Mouse (Mus musculus) forebrain, embryonic 15.5 days (tissue): ENCODE measurements around the gene Trpm3. TPM values are rescaled to one million over a fixed set of nuclear protein-coding genes. Genes with fewer than 3 reads are reported as not detected.

Source experiments
- ATAC-seq: fragments of 200-750 bp; cut with Nextera tagmentation; replicated peaks from 2 replicates; pipeline ENCODE4 v1.8.0; 2017; ENCODE audit warnings: mild to moderate bottlenecking, moderate TSS enrichment, moderate library complexity
- H3K27ac ChIP-seq: fragments of 300-500 bp; sonication (generic); replicated peaks from 2 replicates; pipeline ENCODE4 v1.5.1; 2015; ENCODE audit warnings: mild to moderate bottlenecking, inconsistent platforms
- H3K27me3 ChIP-seq: fragments of 300-500 bp; sonication (generic); 2 replicates; pipeline ENCODE4 v1.6.1; 2015; ENCODE audit warnings: inconsistent platforms
- H3K36me3 ChIP-seq: fragments of 300-500 bp; sonication (generic); 2 replicates; pipeline ENCODE4 v1.6.1; 2015; ENCODE audit warnings: mild to moderate bottlenecking, inconsistent platforms
- H3K4me1 ChIP-seq: fragments of 300-500 bp; sonication (generic); 2 replicates; pipeline ENCODE4 v1.6.1; 2015; ENCODE audit warnings: inconsistent platforms
- H3K4me2 ChIP-seq: fragments of 300-500 bp; sonication (generic); replicated peaks from 2 replicates; pipeline ENCODE4 v1.6.1; 2015; ENCODE audit warnings: mild to moderate bottlenecking, inconsistent platforms
- H3K4me3 ChIP-seq: fragments of 300-500 bp; sonication (generic); 2 replicates; pipeline ENCODE4 v1.5.1; 2015; ENCODE audit warnings: mild to moderate bottlenecking, inconsistent platforms
- H3K9ac ChIP-seq: fragments of 300-500 bp; sonication (generic); replicated peaks from 2 replicates; pipeline ENCODE4 v1.6.1; 2015; ENCODE audit warnings: mild to moderate bottlenecking, inconsistent platforms
- H3K9me3 ChIP-seq: fragments of 300-500 bp; sonication (generic); 2 replicates; pipeline ENCODE4 v1.6.1; 2016; ENCODE audit warnings: inconsistent platforms
- WGBS: fragments of 180-500 bp; shearing (Covaris S2); methylation state at CpG from one replicate; pipeline ENCODE4 v1.1.7; 2015; ENCODE audit warnings: mixed read lengths; 5-methylcytosine and 5-hydroxymethylcytosine counted together
- polyA plus RNA-seq: library from polyadenylated mRNA; unstranded; fragments of >200 nt; fragmentation: Nextera tagmentation; extraction: Ambion mirVana; gene quantifications from 2 replicates; pipeline ENCODE4 v1.2.1, GENCODE M21; 2015

Gene Trpm3
- polyA plus RNA-seq, 1 experiment from 2014 or later = 21.6 TPM

DNA sequence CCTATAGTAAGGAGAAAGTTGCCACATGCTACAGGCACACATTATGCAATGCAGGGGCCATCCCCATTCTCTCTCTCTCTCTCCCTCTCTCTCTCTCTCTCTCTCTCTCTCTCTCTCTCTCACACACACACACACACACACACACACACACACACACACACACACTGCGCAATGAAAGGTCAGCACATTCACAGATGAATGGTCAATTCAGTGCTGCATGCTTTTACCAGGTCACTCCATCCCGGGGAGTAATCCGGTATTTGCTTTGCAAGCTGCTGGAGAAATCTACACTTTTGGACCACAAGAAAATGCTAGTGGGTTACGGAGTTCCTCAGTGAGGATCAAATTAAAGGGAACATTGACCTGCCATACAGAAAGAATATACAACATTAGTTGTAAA is 537.4 kb downstream of the Trpm3 start:
- WGBS = 63% methylated on average over 4 of the region's 4 CpGs
- no peak for ATAC-seq

GRCm38 (mm10) chr19:22682238-22682637 is 543.4 kb downstream of the Trpm3 start:
- no peak for ATAC-seq

More for the DNA sequence above, 537.4 kb downstream of the Trpm3 start:
- Histone ChIP-seq H3K4me3 (no peak overlapping the region), H3K36me3 (no peaks in the 10 kb centered on the region), H3K4me1 (no peaks in the 10 kb centered on the region), H3K9me3 (no peaks in the 10 kb centered on the region), H3K9ac (no peak overlapping the region), H3K27me3 (no peaks in the 10 kb centered on the region), H3K4me2 (no peak overlapping the region), H3K27ac (no peak overlapping the region)

GRCm38 (mm10) chr19:22691995-22692394 is 553.1 kb downstream of the Trpm3 start:
- H3K27ac ChIP-seq = no peak overlapping the region
- WGBS = 44% methylated on average over 5 of the region's 5 CpGs
- no peaks in the 10 kb centered on the region for H3K9me3 ChIP-seq
- no peak overlapping the region for H3K4me3 ChIP-seq
- no peak overlapping the region for H3K4me2 ChIP-seq
- 0 out of 2 replicates have a peak, but pooled peaks cover 2% of the 10 kb centered on the region for H3K27me3 ChIP-seq
- no peak overlapping the region for H3K9ac ChIP-seq
- H3K36me3 ChIP-seq = no peaks in the 10 kb centered on the region
- no peaks in the 10 kb centered on the region for H3K4me1 ChIP-seq
- ATAC-seq = no peak

More at GRCm38 (mm10) chr19:22682238-22682637, 543.4 kb downstream of the Trpm3 start:
- no peak overlapping the region for H3K4me3 ChIP-seq
- no peaks in the 10 kb centered on the region for H3K4me1 ChIP-seq
- no peak overlapping the region for H3K27ac ChIP-seq
- H3K9me3 ChIP-seq = no peaks in the 10 kb centered on the region
- 81% methylated on average over 6 of the region's 6 CpGs for WGBS
- H3K27me3 ChIP-seq = no peaks in the 10 kb centered on the region
- no peak overlapping the region for H3K9ac ChIP-seq
- H3K4me2 ChIP-seq = no peak overlapping the region
- no peaks in the 10 kb centered on the region for H3K36me3 ChIP-seq

GRCm38 (mm10) chr19:22692553-22692952 is 553.7 kb downstream of the Trpm3 start:
- no peak for ATAC-seq
- 23% methylated on average over 4 of the region's 4 CpGs for WGBS
- Histone ChIP-seq H3K27me3 (0 out of 2 replicates have a peak, but pooled peaks cover 2% of the 10 kb centered on the region), H3K4me1 (no peaks in the 10 kb centered on the region), H3K4me2 (no peak overlapping the region), H3K36me3 (no peaks in the 10 kb centered on the region), H3K27ac (no peak overlapping the region), H3K9ac (no peak overlapping the region), H3K4me3 (no peak overlapping the region), H3K9me3 (no peaks in the 10 kb centered on the region)

GRCm38 (mm10) chr19:22692956-22693355 is 554.1 kb downstream of the Trpm3 start:
- Histone ChIP-seq H3K4me2 (no peak overlapping the region), H3K4me3 (no peak overlapping the region), H3K9ac (no peak overlapping the region), H3K9me3 (no peaks in the 10 kb centered on the region), H3K27ac (no peak overlapping the region), H3K27me3 (0 out of 2 replicates have a peak, but pooled peaks cover 2% of the 10 kb centered on the region), H3K4me1 (no peaks in the 10 kb centered on the region), H3K36me3 (no peaks in the 10 kb centered on the region)
- ATAC-seq = no peak
- 68% methylated on average over 5 of the region's 5 CpGs for WGBS

GRCm38 (mm10) chr19:22695423-22695822 is 556.6 kb downstream of the Trpm3 start:
- Histone ChIP-seq H3K4me1 (no peaks in the 10 kb centered on the region), H3K27ac (no peak overlapping the region), H3K27me3 (0 out of 2 replicates have a peak, but pooled peaks cover 2% of the 10 kb centered on the region), H3K9me3 (no peaks in the 10 kb centered on the region), H3K4me3 (no peak overlapping the region), H3K9ac (no peak overlapping the region), H3K36me3 (no peaks in the 10 kb centered on the region), H3K4me2 (no peak overlapping the region)
- 56% methylated on average over 2 of the region's 2 CpGs for WGBS
- ATAC-seq = no peak

GRCm38 (mm10) chr19:22698737-22699136 is 559.9 kb downstream of the Trpm3 start:
- Histone ChIP-seq H3K27ac (no peak overlapping the region), H3K4me2 (no peak overlapping the region), H3K4me1 (peaks cover 9% of the 10 kb centered on the region), H3K9ac (no peak overlapping the region), H3K36me3 (no peaks in the 10 kb centered on the region), H3K4me3 (no peak overlapping the region), H3K9me3 (no peaks in the 10 kb centered on the region), H3K27me3 (no peaks in the 10 kb centered on the region)
- no peak for ATAC-seq
- 91% methylated on average over 4 of the region's 4 CpGs for whole genome bisulfite sequencing

DNA sequence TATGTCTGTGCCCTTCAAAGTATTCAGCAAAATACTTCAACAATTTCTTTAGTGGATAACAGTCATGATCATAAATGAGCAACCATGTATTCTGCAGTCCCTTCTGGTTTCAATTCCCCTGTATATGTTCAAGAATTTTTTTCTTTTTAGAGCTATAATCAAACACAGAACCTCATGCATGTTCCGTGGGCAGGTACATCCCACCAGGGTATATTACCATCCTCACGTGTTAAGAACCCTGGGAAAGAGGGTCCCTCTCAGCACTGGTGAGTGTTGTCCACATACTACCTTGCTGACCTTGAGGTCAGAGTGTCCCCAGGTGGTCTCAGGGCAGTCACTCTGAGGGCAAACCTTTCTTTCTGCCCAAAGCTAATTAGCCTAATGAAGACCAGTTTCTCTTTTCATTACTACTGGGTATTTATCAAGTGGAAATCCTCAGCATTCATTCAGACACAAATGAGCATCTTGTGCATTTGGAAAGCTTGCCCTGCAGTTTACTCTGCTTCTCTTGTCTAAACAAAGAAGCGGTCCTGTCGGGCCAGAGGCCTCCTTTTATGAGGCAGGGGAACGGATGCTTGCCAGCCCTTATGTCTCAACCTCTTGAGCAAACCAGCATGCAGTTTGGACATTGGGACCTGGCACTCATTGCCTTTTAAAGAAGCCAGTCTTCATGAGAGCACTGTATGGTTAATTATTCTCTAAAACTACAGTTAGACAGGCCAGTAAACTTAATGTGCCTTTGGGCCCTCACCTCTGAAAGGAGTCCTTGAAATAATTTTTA is 562.2 kb downstream of the Trpm3 start:
- ATAC-seq = no peak
- Histone ChIP-seq H3K36me3 (no peaks in the 10 kb centered on the region), H3K4me3 (no peak overlapping the region), H3K9ac (no peak overlapping the region), H3K4me2 (no peak overlapping the region), H3K27me3 (no peaks in the 10 kb centered on the region), H3K27ac (no peak overlapping the region), H3K4me1 (peaks cover 11% of the 10 kb centered on the region), H3K9me3 (no peaks in the 10 kb centered on the region)
- 8% methylated on average over 5 of the region's 5 CpGs for WGBS

DNA sequence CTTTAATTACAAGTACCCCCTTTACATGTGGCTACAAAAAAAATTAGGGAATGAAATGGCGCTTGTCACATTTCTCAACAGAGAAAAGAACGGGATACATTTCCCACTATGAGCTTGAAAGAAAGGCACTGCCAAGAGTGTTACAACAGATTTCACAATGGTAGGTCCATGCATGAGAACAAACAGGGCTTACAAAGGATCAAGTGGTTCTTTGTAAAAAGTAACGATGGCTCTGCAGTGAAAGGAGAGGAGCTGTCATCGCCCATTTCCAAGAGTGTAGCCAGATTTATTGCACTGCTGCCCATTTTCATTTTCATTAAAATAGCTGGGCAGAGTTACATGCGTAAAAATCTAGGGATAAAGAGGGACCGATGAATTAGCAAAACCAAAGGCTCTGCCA is 565.0 kb downstream of the Trpm3 start:
- peak; percentile 61 for ATAC-seq
- 13% methylated on average over 6 of the region's 6 CpGs for WGBS
- Histone ChIP-seq H3K4me2 (no peak overlapping the region), H3K9me3 (no peaks in the 10 kb centered on the region), H3K36me3 (no peaks in the 10 kb centered on the region), H3K4me3 (no peak overlapping the region), H3K9ac (no peak overlapping the region), H3K27me3 (no peaks in the 10 kb centered on the region), H3K27ac (no peak overlapping the region), H3K4me1 (peaks cover 11% of the 10 kb centered on the region)

- no peaks in the 10 kb centered on the region for H3K36me3 ChIP-seq
- H3K27me3 ChIP-seq = no peaks in the 10 kb centered on the region
- no peak overlapping the region for H3K9ac ChIP-seq
- peaks cover 11% of the 10 kb centered on the region for H3K4me1 ChIP-seq
- ATAC-seq = no peak
- no peaks in the 10 kb centered on the region for H3K9me3 ChIP-seq
- no peak overlapping the region for H3K4me3 ChIP-seq
- H3K27ac ChIP-seq = no peak overlapping the region
- H3K4me2 ChIP-seq = no peak overlapping the region
Measured at GRCm38 (mm10) chr19:22705414-22705813, 566.6 kb downstream of the Trpm3 start.

GRCm38 (mm10) chr19:22719027-22719426 is 580.2 kb downstream of the Trpm3 start:
- no peaks in the 10 kb centered on the region for H3K27me3 ChIP-seq
- no peaks in the 10 kb centered on the region for H3K9me3 ChIP-seq
- no peak overlapping the region for H3K9ac ChIP-seq
- no peak overlapping the region for H3K4me3 ChIP-seq
- ATAC-seq = no peak
- H3K36me3 ChIP-seq = no peaks in the 10 kb centered on the region
- H3K4me2 ChIP-seq = no peak overlapping the region
- no peaks in the 10 kb centered on the region for H3K4me1 ChIP-seq
- no peak overlapping the region for H3K27ac ChIP-seq
- 85% methylated on average over 2 of the region's 2 CpGs for WGBS

DNA sequence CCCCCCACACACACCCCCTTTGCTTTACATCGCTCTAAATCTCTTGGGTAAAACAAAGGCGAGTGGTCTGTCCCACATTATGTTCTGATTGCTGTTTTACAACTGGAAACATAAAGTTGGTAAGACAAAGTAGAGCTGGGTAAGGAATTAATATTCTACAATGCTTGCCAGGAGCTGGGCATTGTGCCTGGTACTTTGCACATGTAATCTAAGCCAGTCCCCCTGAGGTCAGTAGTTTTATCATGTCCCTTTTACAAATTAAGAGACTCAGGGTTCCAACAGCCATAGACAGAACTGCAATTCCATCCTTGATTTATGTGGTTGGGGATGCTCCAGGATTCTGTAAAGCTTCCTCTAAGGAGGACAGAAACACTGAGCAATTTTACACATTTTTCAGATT is 591.0 kb downstream of the Trpm3 start:
- ATAC-seq = no peak
- Histone ChIP-seq H3K27me3 (no peaks in the 10 kb centered on the region), H3K36me3 (no peaks in the 10 kb centered on the region), H3K4me3 (no peak overlapping the region), H3K9me3 (no peaks in the 10 kb centered on the region), H3K27ac (no peak overlapping the region), H3K4me1 (peaks cover 3% of the 10 kb centered on the region; the same call in 1 of the 2 replicates), H3K4me2 (no peak overlapping the region), H3K9ac (no peak overlapping the region)
- WGBS = 58% methylated on average over 2 of the region's 2 CpGs

- no peak for ATAC-seq
- Histone ChIP-seq H3K9ac (no peak overlapping the region), H3K4me2 (no peak overlapping the region), H3K27ac (no peak overlapping the region), H3K4me1 (peaks cover 3% of the 10 kb centered on the region; the same call in 1 of the 2 replicates), H3K36me3 (no peaks in the 10 kb centered on the region), H3K27me3 (no peaks in the 10 kb centered on the region), H3K4me3 (no peak overlapping the region), H3K9me3 (no peaks in the 10 kb centered on the region)
Measured at GRCm38 (mm10) chr19:22730971-22731370, 592.1 kb downstream of the Trpm3 start.
